Mouse (Mus musculus) adipocyte (in vitro differentiated cells): ENCODE data around the gene Gm11020.
"Not testable (repeated sequence)": the region's sequence is repeated elsewhere in the genome, so short reads cannot be mapped to it uniquely, and the experiment has no call there.

Experiments
- DNase-seq: peaks from one replicate; pipeline ENCODE4 v3.0.0-alpha.2; 2016; ENCODE audit warnings: low spot score

The Gm11020 gene

GRCm38 (mm10) chr8:104321267-104321666 lies at the start of gene Gm11020:
TSS of gene Gm11020 (plus strand) at chr8:104321567.
- DNase-seq = not testable (repeated sequence)

- DNase-seq = not testable (repeated sequence)
Observed at GRCm38 (mm10) chr8:104293081-104293480, 28.3 kb upstream of the Gm11020 start, which contains the start of gene Cmtm2a. TSS of gene Cmtm2a (minus strand) at chr8:104293181.

- no peak for DNase-seq
Observed at GRCm38 (mm10) chr8:104294396-104294795, 27.0 kb upstream of the Gm11020 start.

- DNase-seq = not testable (repeated sequence)
Observed at GRCm38 (mm10) chr8:104301577-104301976, 19.8 kb upstream of the Gm11020 start.

GRCm38 (mm10) chr8:104302536-104302935 lies 18.8 kb upstream of the Gm11020 start:
- DNase-seq = not testable (repeated sequence)

- DNase-seq = no peak
Observed at GRCm38 (mm10) chr8:104304962-104305361, 16.4 kb upstream of the Gm11020 start.

GRCm38 (mm10) chr8:104308341-104308740 lies 13.0 kb upstream of the Gm11020 start:
- DNase-seq = not testable (repeated sequence)

GRCm38 (mm10) chr8:104309441-104310155 lies 11.8 kb upstream of the Gm11020 start, which contains the start of the genes Gm45711 and Cmtm1:
TSS of gene Gm45711 (minus strand) at chr8:104310081.
TSS of gene Cmtm1 (minus strand) at chr8:104310145.
- not testable (repeated sequence) for DNase-seq

DNA sequence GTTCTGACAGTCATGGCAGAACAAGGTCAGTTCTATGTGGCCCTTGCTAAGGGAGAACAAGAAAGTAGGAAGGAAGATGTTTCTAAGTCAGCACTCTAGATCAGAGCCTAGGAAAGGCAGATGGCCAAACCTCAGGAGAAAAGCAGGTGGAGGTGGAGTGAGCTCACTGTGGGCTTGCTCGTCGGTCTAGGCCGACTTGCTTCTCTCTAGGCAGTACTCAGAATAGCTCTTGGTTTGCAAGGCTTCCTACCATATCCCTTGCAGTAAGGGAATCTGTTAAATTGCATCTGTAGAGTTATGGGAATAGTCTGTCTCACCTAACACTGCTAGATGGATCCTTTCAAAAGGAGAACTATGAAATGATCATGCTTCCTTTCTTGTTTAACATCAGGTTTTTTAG lies 9.3 kb upstream of the Gm11020 start:
- DNase-seq = not testable (repeated sequence)

GRCm38 (mm10) chr8:104313311-104313710 lies 8.1 kb upstream of the Gm11020 start:
- peak; percentile 22 for DNase-seq

DNA sequence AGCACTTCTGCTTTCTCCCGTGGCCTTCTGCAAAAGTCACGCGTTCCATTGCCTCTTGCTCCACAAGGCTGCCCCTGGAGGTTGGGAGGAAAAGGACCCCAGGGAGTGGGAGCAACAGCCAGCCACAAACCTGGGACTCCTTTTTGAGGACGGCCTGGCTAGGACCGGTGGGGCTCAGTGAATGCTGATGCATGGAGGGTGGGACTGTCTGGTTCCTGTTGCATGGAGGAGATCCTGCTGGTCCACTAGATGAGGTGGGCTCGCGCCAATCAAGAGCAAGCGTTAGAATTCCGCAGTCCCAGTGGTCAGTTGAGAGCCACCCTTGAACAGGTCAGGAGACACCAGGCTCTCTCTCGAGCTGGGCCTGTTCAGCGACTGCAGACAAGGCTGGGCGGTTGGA lies 563 bp downstream of the Gm11020 start, which contains the start of gene Cmtm2b:
TSS of gene Cmtm2b (plus strand) at position 301 of the 400 bp plus-strand sequence.
- not testable (repeated sequence) for DNase-seq

DNA sequence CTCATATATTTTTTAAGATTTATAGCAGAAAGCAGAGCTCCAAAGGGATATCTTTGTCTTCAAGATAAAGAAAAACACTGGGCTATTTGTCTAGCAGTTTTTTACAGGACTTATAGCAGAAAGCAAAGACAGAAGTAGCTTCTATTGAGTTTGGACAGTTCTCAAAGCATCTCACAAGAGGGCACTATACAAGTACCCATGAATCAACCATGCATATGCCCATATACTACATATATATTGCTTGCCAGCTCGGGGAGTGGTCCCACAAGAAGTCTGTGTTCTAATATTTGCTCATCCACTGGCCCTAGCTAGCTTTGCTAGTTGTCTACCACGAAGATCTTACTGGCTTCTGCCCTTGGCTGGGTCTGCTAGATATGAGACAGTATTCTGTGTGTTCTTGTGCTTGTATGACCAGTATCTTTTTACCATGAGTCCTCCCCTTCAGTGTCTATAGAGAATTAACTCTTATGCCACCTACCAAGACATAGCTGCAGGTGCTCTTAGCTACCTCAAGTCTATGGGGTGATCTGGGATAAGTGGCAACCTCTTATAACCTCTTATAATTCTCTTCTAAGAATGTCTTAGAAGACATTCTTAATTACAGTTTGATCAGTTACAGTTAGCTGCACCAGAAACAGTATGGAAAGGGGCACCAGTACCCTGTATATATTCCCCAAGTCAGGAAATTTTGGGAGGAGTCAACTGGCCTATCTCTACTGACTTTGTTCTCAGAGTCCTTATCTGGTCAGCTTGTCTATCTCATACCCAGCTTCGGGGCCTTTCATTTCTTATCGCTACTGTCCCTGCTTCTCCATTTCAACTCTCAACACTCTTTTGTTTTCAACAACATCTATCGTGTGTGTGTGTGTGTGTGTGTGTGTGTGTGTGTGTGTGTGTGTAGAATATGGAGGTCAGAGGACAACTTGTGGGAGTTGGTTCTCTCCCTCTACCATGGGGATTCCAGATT lies 11.6 kb downstream of the Gm11020 start:
- DNase-seq = no peak

- DNase-seq = no peak
Observed at GRCm38 (mm10) chr8:104333786-104334185, 12.4 kb downstream of the Gm11020 start.

- no peak for DNase-seq
Observed at GRCm38 (mm10) chr8:104334196-104334595, 12.8 kb downstream of the Gm11020 start.

DNA sequence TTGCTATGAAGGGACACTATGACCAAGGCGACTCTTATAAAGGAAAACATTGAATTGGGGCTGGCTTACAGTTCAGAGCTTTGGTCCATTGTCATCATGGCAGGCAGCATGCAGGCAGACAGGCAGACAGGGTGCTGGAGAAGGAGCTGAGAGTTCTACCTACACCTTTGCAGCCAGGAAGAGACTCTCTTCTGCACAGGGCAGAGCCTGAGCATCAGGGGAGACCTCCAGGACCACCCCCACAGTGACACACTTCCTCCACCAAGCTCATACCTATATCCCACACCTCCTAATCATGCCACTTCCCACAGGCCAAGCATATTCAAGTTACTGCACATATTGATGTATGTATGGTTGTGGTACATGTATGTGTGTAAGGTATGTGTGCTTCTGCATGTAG lies 15.4 kb downstream of the Gm11020 start:
- no peak for DNase-seq

DNA sequence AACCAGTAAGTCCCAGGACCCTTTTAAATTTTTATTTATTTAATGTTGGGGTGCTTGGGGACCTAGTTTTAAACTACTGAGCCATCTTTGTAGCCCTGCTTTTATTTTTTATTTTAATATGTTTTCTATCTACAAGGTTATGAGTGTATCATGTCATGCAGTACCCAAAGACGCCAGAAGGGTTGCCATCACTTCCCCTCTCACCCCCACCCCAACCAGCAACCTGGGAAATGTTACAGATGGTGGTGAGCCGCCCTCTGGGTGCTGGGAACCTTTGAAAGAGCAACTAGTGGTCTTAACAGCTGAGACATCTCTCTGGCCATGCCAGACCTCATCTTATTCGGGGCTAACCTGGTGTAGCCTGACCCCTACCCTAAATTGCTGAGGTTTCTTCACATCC lies 16.5 kb downstream of the Gm11020 start:
- DNase-seq = no peak

- DNase-seq = peak; percentile 35
Observed at GRCm38 (mm10) chr8:104339229-104339982, 18.0 kb downstream of the Gm11020 start, which contains the start of gene Cmtm3. TSS of gene Cmtm3 (plus strand) at chr8:104339410.

DNA sequence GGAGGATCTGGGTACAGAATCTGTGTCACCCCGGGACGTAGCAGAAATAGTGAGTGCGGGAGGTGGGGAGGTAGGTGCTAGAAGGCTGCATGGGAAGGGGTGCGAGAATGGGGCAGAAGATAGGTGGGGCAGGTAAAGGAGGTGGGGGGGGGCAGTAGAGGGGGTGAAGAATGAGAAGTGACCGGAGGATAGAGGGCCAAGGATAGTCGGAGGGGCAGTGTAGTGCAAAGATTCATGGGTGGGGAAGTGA lies 18.5 kb downstream of the Gm11020 start:
- DNase-seq = no peak

DNA sequence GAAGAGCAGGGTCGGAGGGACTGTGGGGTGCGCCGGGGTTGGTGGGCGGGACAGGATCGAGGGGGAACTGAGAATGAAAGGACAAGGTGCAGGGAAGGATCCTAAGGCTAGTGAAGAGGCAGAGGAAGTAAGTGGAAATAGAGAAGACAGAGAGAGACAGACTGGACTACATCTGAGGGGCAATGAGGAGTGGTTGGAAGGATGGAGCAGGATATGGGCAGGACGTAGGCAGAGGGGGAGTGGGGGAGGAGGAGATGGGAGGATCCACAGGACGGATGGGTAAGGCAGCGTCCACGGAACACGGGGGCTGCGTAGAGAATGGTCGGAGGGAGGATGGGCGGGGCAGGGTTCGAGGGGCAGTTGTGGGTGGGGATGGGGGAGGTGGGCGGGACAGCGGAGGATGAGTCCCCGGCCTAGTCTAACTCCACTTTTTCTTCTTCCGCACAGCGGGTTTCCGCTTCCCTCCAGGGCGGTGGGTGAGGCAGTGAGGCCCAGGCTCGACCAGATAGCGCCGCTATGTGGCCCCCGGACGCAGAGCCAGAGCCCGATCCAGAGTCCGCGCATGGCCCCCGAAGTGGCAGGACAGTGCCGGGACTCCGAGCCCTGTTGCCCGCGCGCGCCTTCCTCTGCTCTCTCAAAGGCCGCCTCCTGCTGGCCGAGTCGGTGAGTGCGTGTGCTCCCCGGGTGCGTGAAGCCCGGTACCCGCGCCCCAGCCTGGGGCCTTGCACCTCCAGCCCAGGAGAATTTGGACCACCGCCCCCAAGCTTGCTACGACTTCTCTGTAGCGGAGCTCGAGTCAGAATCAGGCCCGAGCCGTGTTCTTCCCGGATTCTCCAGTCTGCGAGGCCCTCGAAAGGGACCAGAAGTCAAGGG lies 19.1 kb downstream of the Gm11020 start:
- peak; percentile 75 for DNase-seq

DNA sequence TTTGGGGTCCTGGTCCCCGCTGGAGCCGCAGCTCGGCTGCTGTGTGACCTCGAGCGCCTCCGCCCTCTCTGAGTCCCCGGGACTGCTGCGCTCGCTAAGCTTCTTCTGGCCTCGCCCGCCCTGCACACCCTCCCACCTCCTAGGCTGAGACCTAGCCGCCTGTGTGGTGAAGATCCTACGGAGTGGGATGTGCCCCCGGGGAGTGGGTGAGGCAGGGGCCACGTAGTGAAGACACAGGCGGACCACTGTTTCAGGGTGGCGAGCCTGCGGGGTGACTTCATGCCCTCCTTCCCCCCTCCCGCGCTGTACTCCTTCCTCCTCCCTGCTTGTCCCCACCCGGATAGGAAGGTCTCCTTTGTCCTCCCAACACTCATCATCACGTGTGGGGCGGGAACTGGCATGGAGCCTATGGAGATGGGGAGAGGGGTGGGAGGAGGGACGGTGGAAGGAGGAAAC lies 19.8 kb downstream of the Gm11020 start:
- DNase-seq = peak; percentile 81

- DNase-seq = no peak
Observed at GRCm38 (mm10) chr8:104341678-104342077, 20.3 kb downstream of the Gm11020 start.
